Mouse (Mus musculus) CH12.LX (cell line): ENCODE measurements around the gene Ppp2r3a.

Source experiments
- CHD1 ChIP-seq: IDR thresholded peaks from 2 replicates; pipeline ENCODE4 v1.6.1; 2012; ENCODE audit warnings: low read depth, low read length, improper control_type of control experiment, inconsistent platforms
- CTCF ChIP-seq, 2 experiments: IDR thresholded peaks in 1 of 2; conservative IDR thresholded peaks in 1 of 2; 2 replicates each; pipeline ENCODE4 v1.5.1; 2011 to 2012; ENCODE audit warnings: low read depth in 2 of 2, low read length in 2 of 2, improper control_type of control experiment in 1 of 2, inconsistent platforms in 1 of 2, mild to moderate bottlenecking in 1 of 2, moderate library complexity in 1 of 2
- ETS1 ChIP-seq: conservative IDR thresholded peaks from 2 replicates; pipeline ENCODE4 v1.6.1; 2012; ENCODE audit warnings: low read depth, mild to moderate bottlenecking, inconsistent platforms, low read length, improper control_type of control experiment, moderate library complexity
- MXI1 ChIP-seq: IDR thresholded peaks from 2 replicates; pipeline ENCODE4 v1.6.1; 2011; ENCODE audit warnings: mild to moderate bottlenecking, low read depth, low read length, improper control_type of control experiment
- SMC3 ChIP-seq: IDR thresholded peaks from 2 replicates; pipeline ENCODE4 v1.6.1; 2011; ENCODE audit warnings: low read depth, low read length, improper control_type of control experiment
- USF2 ChIP-seq: conservative IDR thresholded peaks from 2 replicates; pipeline ENCODE4 v1.6.1; 2011; ENCODE audit warnings: low read depth, low read length, improper control_type of control experiment

DNA sequence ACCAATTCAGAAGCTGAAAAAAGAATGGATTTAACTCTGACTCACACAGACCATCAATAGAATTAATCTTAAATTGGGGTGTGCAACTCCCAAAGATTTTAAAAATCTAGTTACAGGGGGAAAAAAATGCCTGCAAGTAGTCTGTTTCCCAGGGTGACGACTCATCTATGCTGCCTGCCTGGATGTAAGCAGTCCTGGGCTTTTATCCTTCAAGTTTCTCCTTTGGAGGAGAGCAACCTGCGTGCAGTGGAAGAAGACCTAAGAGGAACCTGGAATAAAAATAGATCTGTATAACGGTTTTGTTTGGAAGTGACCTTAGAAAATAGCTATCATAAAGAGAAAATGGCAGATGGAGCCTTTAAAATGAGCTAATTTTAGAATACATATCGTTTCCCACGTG is 179.1 kb downstream of the Ppp2r3a start:
- TF ChIP-seq USF2: no peak
- TF ChIP-seq SMC3: no peak
- no peak for TF ChIP-seq ETS1
- TF ChIP-seq MXI1: no peak
- no peak for TF ChIP-seq CTCF (conservative IDR thresholded peaks at IDR 0.05 in 1 of 2, IDR thresholded peaks at IDR 0.05 in 1 of 2; ENCODE audit: low read depth in 2 of 2, low read length in 2 of 2)
- TF ChIP-seq CHD1: no peak
